Mouse (Mus musculus) adrenal gland, postnatal 10 days (tissue): Measurements from ENCODE around the gene Eed. TPM values are rescaled to one million over a fixed set of nuclear protein-coding genes. Genes with fewer than 3 reads are reported as not detected.

Experiments used
- DNase-seq: peaks from one replicate; pipeline ENCODE4 v3.0.0; 2021; ENCODE audit warnings: mixed read lengths
- total RNA-seq, 2 experiments: library from RNA; stranded (reverse); gene quantifications; 2 replicates each; pipeline ENCODE4 v1.2.3; 2021

The Eed gene
- total RNA-seq, 2 experiments from 2014 or later: 46.0 to 52.6 TPM

- DNase-seq: no peak
Measured at GRCm38 (mm10) chr7:89981557-89981956, 774 bp upstream of the Eed start.

- no peak for DNase-seq
Measured at GRCm38 (mm10) chr7:89980133-89980484, 674 bp downstream of the Eed start.

- no peak for DNase-seq
Measured at GRCm38 (mm10) chr7:89979432-89980130, 1.2 kb downstream of the Eed start.

- no peak for DNase-seq
Measured at GRCm38 (mm10) chr7:89976796-89977195, 4.0 kb downstream of the Eed start.

- no peak for DNase-seq
Measured at GRCm38 (mm10) chr7:89975571-89975970, 5.2 kb downstream of the Eed start.

GRCm38 (mm10) chr7:89967235-89967634 is 13.5 kb downstream of the Eed start:
- DNase-seq: no peak

GRCm38 (mm10) chr7:89966771-89967170 is 14.0 kb downstream of the Eed start:
- DNase-seq: no peak

GRCm38 (mm10) chr7:89963135-89963534 is 17.6 kb downstream of the Eed start:
- DNase-seq: no peak

- DNase-seq: no peak
Measured at GRCm38 (mm10) chr7:89957300-89957699, 23.5 kb downstream of the Eed start.

GRCm38 (mm10) chr7:89954261-89954660 is 26.5 kb downstream of the Eed start:
- DNase-seq: no peak

- no peak for DNase-seq
Measured at GRCm38 (mm10) chr7:89949403-89949802, 31.4 kb downstream of the Eed start.

GRCm38 (mm10) chr7:89948026-89948425 is 32.8 kb downstream of the Eed start:
- DNase-seq: peak; percentile 29

GRCm38 (mm10) chr7:89940571-89941463 is 40.0 kb downstream of the Eed start, which contains the start of gene Hikeshi:
Gene Hikeshi (minus strand): TSS chr7:89941204.
- DNase-seq: peak; percentile 94

- DNase-seq: no peak
Measured at GRCm38 (mm10) chr7:89939497-89940353, 41.1 kb downstream of the Eed start.

GRCm38 (mm10) chr7:89923441-89924180 is 57.2 kb downstream of the Eed start:
- DNase-seq: no peak

GRCm38 (mm10) chr7:89917776-89918175 is 63.0 kb downstream of the Eed start:
- DNase-seq: no peak

- no peak for DNase-seq
Measured at GRCm38 (mm10) chr7:89916711-89917110, 64.1 kb downstream of the Eed start.

- DNase-seq: no peak
Measured at GRCm38 (mm10) chr7:89913432-89914158, 67.2 kb downstream of the Eed start.

GRCm38 (mm10) chr7:89912356-89912755 is 68.4 kb downstream of the Eed start:
- no peak for DNase-seq

- DNase-seq: no peak
Measured at GRCm38 (mm10) chr7:89909711-89910110, 71.1 kb downstream of the Eed start.
